Mouse (Mus musculus) erythroblast, embryonic 14.5 days (primary cell): Measurements from ENCODE around the gene Sgca. TPM values are rescaled to one million over a fixed set of nuclear protein-coding genes. Genes with fewer than 3 reads are reported as not detected.

Source experiments
- H3K27me3 ChIP-seq: 2 replicates; pipeline ENCODE4 v1.6.1; 2012; ENCODE audit warnings: inconsistent platforms; ENCODE audit not compliant: control insufficient read depth
- H3K36me3 ChIP-seq: 2 replicates; pipeline ENCODE4 v1.6.1; 2012; ENCODE audit warnings: mild to moderate bottlenecking, inconsistent platforms; ENCODE audit not compliant: control insufficient read depth
- H3K4me1 ChIP-seq: 2 replicates; pipeline ENCODE4 v1.6.1; 2012; ENCODE audit warnings: inconsistent platforms; ENCODE audit not compliant: control insufficient read depth
- H3K4me3 ChIP-seq: replicated peaks from 2 replicates; pipeline ENCODE3; 2012; ENCODE audit warnings: moderate library complexity, mild to moderate bottlenecking, inconsistent platforms
- H3K9me3 ChIP-seq: 2 replicates; pipeline ENCODE4 v1.6.1; 2012; ENCODE audit warnings: low read length, inconsistent platforms, mixed read lengths; ENCODE audit not compliant: control insufficient read depth
- GATA1 ChIP-seq: IDR thresholded peaks from 2 replicates; pipeline ENCODE4 v1.6.1; 2012; ENCODE audit warnings: low read length, inconsistent platforms, mixed read lengths
- TAL1 ChIP-seq: IDR thresholded peaks from 3 replicates; pipeline ENCODE4 v1.6.1; 2012; ENCODE audit warnings: low read length, inconsistent platforms, mixed read lengths
- polyA plus RNA-seq: library from polyadenylated mRNA; stranded (reverse); fragments of >175 nt; gene quantifications from 2 replicates; pipeline ENCODE4 v1.2.3, GENCODE M21; 2012

Sgca gene
- polyA plus RNA-seq, 1 experiment: not detected

- peaks cover 25% of the 10 kb centered on the region for H3K36me3 ChIP-seq
- peak overlapping the region; percentile 86 for H3K4me3 ChIP-seq
- H3K4me1 ChIP-seq: peaks cover 91% of the 10 kb centered on the region
- H3K9me3 ChIP-seq: no peaks in the 10 kb centered on the region
- TF ChIP-seq TAL1 (no peak), GATA1 (no peak)
- H3K27me3 ChIP-seq: peaks cover 10% of the 10 kb centered on the region; the same call in 1 of the 2 replicates
Measured at GRCm38 (mm10) chr11:94990102-94990748, 14.1 kb upstream of the Sgca start.

DNA sequence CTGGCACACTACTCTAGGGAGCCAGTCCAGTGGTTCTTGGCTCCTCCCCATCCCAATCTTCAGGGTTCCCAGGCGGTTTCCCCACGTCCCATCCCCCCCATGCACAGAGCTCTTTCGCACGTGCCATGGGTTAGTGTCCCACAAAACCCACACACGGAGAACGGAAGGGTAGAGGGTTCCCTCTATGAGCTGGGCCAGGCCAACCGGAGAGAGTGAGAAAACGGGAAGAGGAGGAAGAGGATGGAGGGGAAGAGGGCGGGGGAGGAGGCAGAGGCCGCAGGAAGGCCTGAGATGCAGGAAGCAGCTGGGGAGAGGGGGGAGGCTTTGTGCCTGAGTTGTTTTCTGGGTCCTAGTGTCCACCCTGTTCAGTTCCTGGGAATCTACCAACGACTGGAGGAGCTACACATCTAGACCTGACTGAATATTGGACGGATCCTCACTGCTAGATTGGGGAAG, 13.5 kb upstream of the Sgca start:
- peaks cover 91% of the 10 kb centered on the region for H3K4me1 ChIP-seq
- TF ChIP-seq GATA1: no peak
- no peak for TF ChIP-seq TAL1

DNA sequence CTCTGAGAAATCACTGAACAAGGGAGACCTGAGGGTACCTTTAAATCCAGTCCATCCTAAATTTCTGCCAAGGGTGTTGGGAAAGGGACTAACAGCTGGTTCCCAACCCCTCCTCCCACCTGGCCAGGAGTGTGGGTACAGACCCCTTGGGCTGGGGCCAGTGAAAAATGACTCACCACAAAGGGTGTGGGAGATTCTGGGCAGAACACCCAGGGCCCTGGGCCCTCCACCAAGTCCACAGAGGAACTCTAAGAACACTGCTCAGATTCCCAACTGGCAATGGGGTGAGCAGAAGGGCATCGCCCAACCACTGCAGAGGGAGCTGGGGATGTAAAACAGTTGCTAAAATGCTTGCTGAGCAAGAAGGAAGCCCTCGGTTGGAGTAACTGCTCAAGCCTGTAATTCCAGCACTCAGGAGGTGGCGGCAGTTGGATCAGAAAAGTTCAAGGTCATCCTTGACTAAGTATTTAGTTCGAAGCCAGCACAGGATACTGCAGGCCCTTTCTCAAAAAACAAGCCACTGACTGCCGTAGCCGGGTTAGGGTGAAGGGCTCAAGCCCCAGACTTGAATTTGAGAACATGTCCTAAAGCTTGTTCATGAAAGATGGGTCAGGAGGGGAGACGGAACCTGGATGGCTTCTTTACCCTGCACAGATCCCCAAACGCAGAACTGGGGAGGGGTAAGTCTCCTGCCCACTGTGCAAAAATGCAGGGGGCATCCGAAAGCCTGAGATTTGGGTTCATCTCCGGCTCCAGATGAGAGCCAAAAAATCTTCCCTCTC, 12.8 kb upstream of the Sgca start:
- peaks cover 91% of the 10 kb centered on the region for H3K4me1 ChIP-seq
- peaks cover 10% of the 10 kb centered on the region; the same call in 1 of the 2 replicates for H3K27me3 ChIP-seq
- H3K36me3 ChIP-seq: peaks cover 13% of the 10 kb centered on the region
- peak overlapping the region; percentile 86 for H3K4me3 ChIP-seq
- TF ChIP-seq TAL1: no peak
- TF ChIP-seq GATA1: no peak
- H3K9me3 ChIP-seq: no peaks in the 10 kb centered on the region

More for the DNA sequence above, 13.5 kb upstream of the Sgca start:
- peaks cover 19% of the 10 kb centered on the region for H3K36me3 ChIP-seq
- peak overlapping the region; percentile 86 for H3K4me3 ChIP-seq
- peaks cover 10% of the 10 kb centered on the region; the same call in 1 of the 2 replicates for H3K27me3 ChIP-seq
- no peaks in the 10 kb centered on the region for H3K9me3 ChIP-seq

DNA sequence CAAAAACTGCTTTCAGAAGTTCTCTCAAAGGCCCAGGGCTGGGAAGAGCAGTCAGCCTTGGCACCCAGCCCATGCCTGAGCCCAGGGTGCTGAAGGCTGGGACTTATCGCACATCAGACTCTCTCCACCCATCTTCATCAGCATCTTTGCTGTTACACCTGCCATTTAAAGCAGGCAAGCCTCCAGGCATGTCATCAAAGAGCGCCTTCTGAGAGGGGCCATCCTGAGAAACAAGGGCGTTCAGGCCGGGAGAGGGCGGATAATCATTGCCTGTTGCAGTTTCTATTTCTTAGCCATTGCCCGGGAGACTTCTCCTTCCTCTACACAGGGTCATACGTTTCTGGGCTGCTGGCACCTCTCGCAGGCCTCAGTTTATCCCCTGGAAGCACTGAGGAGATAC, 11.7 kb upstream of the Sgca start:
- Histone ChIP-seq H3K27me3 (peaks cover 10% of the 10 kb centered on the region; the same call in 1 of the 2 replicates), H3K9me3 (no peaks in the 10 kb centered on the region), H3K4me3 (no peak overlapping the region), H3K4me1 (peaks cover 87% of the 10 kb centered on the region), H3K36me3 (peaks cover 1% of the 10 kb centered on the region; the same call in 1 of the 2 replicates)
- TF ChIP-seq GATA1 (0 out of 2 replicates have a peak, but pooled peaks have one; percentile 15), TAL1 (no peak)

DNA sequence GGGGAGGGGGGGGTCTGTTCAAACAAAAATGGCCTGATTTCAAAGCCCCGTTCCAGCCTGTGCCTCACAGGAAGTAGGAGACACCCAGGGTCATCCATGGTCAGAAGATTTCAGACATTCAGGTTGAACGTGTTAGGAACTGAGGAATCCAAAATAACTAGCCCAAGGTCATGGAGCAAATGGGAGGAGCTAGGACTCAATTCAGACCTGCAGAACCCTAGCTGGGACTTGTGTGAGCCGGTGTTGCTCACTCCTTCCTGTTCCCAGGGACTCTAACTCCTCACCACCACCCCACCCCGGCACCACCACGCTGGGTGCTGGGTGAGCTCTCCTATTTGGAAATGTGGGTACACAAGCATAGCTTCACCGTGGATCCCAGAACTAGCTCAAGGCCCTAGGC, 11.2 kb upstream of the Sgca start:
- Histone ChIP-seq H3K9me3 (no peaks in the 10 kb centered on the region), H3K36me3 (no peaks in the 10 kb centered on the region), H3K27me3 (peaks cover 8% of the 10 kb centered on the region; the same call in 1 of the 2 replicates), H3K4me3 (no peak overlapping the region), H3K4me1 (peaks cover 82% of the 10 kb centered on the region)
- TF ChIP-seq GATA1: no peak
- TF ChIP-seq TAL1: no peak

DNA sequence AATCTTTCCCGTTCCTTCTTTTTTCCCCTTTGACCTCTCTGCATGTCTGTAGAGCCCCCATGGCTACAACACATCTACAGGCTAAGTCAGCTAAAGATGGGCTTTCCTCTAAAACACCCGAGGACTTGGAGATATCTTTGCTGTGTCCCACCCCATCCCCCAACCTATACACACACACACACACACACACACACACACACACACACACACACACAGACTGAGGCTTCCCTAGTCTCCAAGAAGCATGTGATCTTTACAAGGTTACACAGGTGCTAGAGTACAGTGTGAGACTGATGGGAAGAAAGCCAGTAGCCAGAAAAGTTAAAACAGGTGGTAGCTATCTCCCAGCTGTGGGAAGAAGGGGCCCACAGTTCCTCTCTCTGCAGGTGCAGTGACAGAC, 10.3 kb upstream of the Sgca start:
- H3K9me3 ChIP-seq: no peaks in the 10 kb centered on the region
- peaks cover 2% of the 10 kb centered on the region; the same call in 1 of the 2 replicates for H3K27me3 ChIP-seq
- peaks cover 73% of the 10 kb centered on the region for H3K4me1 ChIP-seq
- H3K36me3 ChIP-seq: no peaks in the 10 kb centered on the region
- no peak overlapping the region for H3K4me3 ChIP-seq
- TF ChIP-seq GATA1 (no peak), TAL1 (no peak)

DNA sequence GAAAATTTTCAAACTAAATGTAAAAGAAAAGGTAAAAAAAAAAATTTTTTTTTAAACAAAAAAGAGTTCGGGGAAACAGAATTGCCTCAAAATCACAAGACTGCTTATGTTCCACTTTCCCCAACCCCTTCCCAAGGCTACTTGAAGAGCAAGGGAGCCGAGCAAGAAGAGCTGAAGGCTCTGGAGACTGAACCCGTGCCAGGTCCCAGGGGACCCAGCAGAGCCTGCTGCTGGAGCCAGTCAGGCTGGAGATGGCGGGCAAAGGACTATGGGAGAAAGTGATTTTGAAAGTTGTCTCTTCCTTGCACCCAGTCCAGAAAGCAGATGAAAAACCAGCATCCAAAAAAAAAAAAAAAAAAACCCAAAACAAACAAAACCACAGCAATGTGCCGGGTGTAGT, 9.7 kb upstream of the Sgca start:
- H3K9me3 ChIP-seq: no peaks in the 10 kb centered on the region
- H3K36me3 ChIP-seq: no peaks in the 10 kb centered on the region
- H3K27me3 ChIP-seq: peaks cover 2% of the 10 kb centered on the region; the same call in 1 of the 2 replicates
- no peak overlapping the region for H3K4me3 ChIP-seq
- TF ChIP-seq TAL1 (no peak), GATA1 (no peak)
- H3K4me1 ChIP-seq: peaks cover 74% of the 10 kb centered on the region

DNA sequence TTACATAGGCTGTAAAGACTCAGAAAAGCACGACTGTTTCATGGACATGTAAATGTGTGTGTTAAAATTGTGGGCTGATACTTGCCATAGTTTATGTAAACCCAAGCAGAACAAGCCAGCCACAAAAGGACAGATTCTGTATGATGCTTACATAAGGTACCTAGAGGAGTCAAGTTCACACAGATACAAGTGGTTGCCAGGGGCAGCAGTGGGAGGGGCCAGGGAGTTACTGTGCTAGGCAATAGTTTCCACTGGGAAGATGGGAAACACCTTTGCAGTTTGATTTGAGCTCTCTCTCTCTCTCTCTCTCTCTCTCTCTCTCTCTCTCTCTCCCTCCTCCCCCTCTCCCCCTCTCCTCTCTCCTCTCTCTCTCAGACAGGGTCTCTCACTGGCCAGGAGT, 9.0 kb upstream of the Sgca start:
- Histone ChIP-seq H3K27me3 (peaks cover 2% of the 10 kb centered on the region; the same call in 1 of the 2 replicates), H3K4me3 (no peak overlapping the region), H3K36me3 (no peaks in the 10 kb centered on the region), H3K9me3 (no peaks in the 10 kb centered on the region), H3K4me1 (peaks cover 71% of the 10 kb centered on the region)
- TF ChIP-seq GATA1 (no peak), TAL1 (no peak)
